Mouse (Mus musculus) lung, adult 2 months (tissue): Measurements from ENCODE around the gene Nup214. TPM values are rescaled to one million over a fixed set of nuclear protein-coding genes. Genes with fewer than 3 reads are reported as not detected.

ENCODE experiments used
- DNase-seq: peaks from one replicate; pipeline ENCODE4 v3.0.0; 2022
- H3K4me1 ChIP-seq: fragments of 200-500 bp; 2 replicates; pipeline ENCODE4 v1.6.1; 2011; ENCODE audit warnings: low read length; ENCODE audit not compliant: control insufficient read depth, insufficient read depth
- H3K4me3 ChIP-seq: fragments of 200-500 bp; replicated peaks from 2 replicates; pipeline ENCODE3; 2011; ENCODE audit warnings: low read depth, mild to moderate bottlenecking, control low read depth, low read length; ENCODE audit errors: extremely low read depth
- CTCF ChIP-seq: fragments of 200-500 bp; IDR thresholded peaks from 2 replicates; pipeline ENCODE4 v1.5.1; 2011; ENCODE audit warnings: mild to moderate bottlenecking, low read length, control low read depth; ENCODE audit not compliant: insufficient read depth
- POLR2A ChIP-seq: fragments of 200-500 bp; IDR thresholded peaks from 2 replicates; pipeline ENCODE4 v1.6.1; 2011; ENCODE audit warnings: low read depth, mild to moderate bottlenecking, control low read depth, low read length, borderline replicate concordance; ENCODE audit errors: extremely low read depth
- WGBS: fragments of 180-500 bp; shearing (Covaris S2); methylation state at CpG from one replicate; pipeline ENCODE4 v1.1.7; 2018; 5-methylcytosine and 5-hydroxymethylcytosine counted together
- polyA plus RNA-seq: library from polyadenylated mRNA; depleted of rRNA; stranded (reverse); fragments of >200 nt; gene quantifications from 2 replicates; pipeline ENCODE4 v1.2.3, GENCODE M21; 2012

Nup214 gene
- polyA plus RNA-seq, 1 experiment, result 35.1 TPM

GRCm38 (mm10) chr2:31997539-31997938 lies 23.3 kb downstream of the Nup214 start:
- Histone ChIP-seq H3K4me1 (peaks cover 3% of the 10 kb centered on the region; the same call in 1 of the 2 replicates), H3K4me3 (no peak overlapping the region)
- TF ChIP-seq CTCF, result no peak
- TF ChIP-seq POLR2A, result no peak
- 94% methylated on average over 5 of the region's 5 CpGs for WGBS
- no peak for DNase-seq

GRCm38 (mm10) chr2:31998443-31998842 lies 24.2 kb downstream of the Nup214 start:
- WGBS, result 53% methylated on average over 2 of the region's 2 CpGs
- peaks cover 3% of the 10 kb centered on the region; the same call in 1 of the 2 replicates for H3K4me1 ChIP-seq
- no peak for DNase-seq
- H3K4me3 ChIP-seq, result no peak overlapping the region
- TF ChIP-seq CTCF (no peak), POLR2A (no peak)

GRCm38 (mm10) chr2:32008311-32008710 lies 34.1 kb downstream of the Nup214 start:
- no peaks in the 10 kb centered on the region for H3K4me1 ChIP-seq
- DNase-seq, result no peak
- no peak for TF ChIP-seq POLR2A
- TF ChIP-seq CTCF, result no peak
- 70% methylated on average over 2 of the region's 2 CpGs for WGBS
- no peak overlapping the region for H3K4me3 ChIP-seq

- no peak overlapping the region for H3K4me3 ChIP-seq
- DNase-seq, result no peak
- H3K4me1 ChIP-seq, result no peaks in the 10 kb centered on the region
- 72% methylated on average over 11 of the region's 11 CpGs for WGBS
- TF ChIP-seq CTCF (no peak), POLR2A (no peak)
These were observed 34.5 kb downstream of the Nup214 start for GRCm38 (mm10) chr2:32008716-32009115.

- Histone ChIP-seq H3K4me1 (no peaks in the 10 kb centered on the region), H3K4me3 (no peak overlapping the region)
- WGBS, result 83% methylated on average over 4 of the region's 4 CpGs
- no peak for DNase-seq
- TF ChIP-seq POLR2A (no peak), CTCF (no peak)
These were observed 45.5 kb downstream of the Nup214 start for GRCm38 (mm10) chr2:32019704-32020103.

GRCm38 (mm10) chr2:32020229-32020628 lies 46.0 kb downstream of the Nup214 start:
- 92% methylated on average over 5 of the region's 5 CpGs for WGBS
- TF ChIP-seq CTCF, result no peak
- no peak for TF ChIP-seq POLR2A
- Histone ChIP-seq H3K4me3 (no peak overlapping the region), H3K4me1 (no peaks in the 10 kb centered on the region)
- no peak for DNase-seq

- WGBS, result 94% methylated on average over 4 of the region's 4 CpGs
- no peak for DNase-seq
- no peak overlapping the region for H3K4me3 ChIP-seq
- no peaks in the 10 kb centered on the region for H3K4me1 ChIP-seq
- TF ChIP-seq CTCF (no peak), POLR2A (no peak)
These were observed 50.1 kb downstream of the Nup214 start for GRCm38 (mm10) chr2:32024372-32024771.

- DNase-seq, result no peak
- TF ChIP-seq POLR2A (no peak), CTCF (no peak)
- H3K4me3 ChIP-seq, result no peak overlapping the region
- no peaks in the 10 kb centered on the region for H3K4me1 ChIP-seq
- WGBS, result 64% methylated on average over 3 of the region's 3 CpGs
These were observed 55.4 kb downstream of the Nup214 start for GRCm38 (mm10) chr2:32029636-32030035.

- no peaks in the 10 kb centered on the region for H3K4me1 ChIP-seq
- 84% methylated on average over 6 of the region's 6 CpGs for WGBS
- no peak for DNase-seq
These were observed 59.2 kb downstream of the Nup214 start for GRCm38 (mm10) chr2:32033436-32033835.

GRCm38 (mm10) chr2:32034206-32034605 lies 60.0 kb downstream of the Nup214 start:
- DNase-seq, result no peak
- no peak overlapping the region for H3K4me3 ChIP-seq
- TF ChIP-seq CTCF (no peak), POLR2A (no peak)
- no peaks in the 10 kb centered on the region for H3K4me1 ChIP-seq
- 91% methylated on average over 6 of the region's 6 CpGs for WGBS

More at GRCm38 (mm10) chr2:32033436-32033835, 59.2 kb downstream of the Nup214 start:
- H3K4me3 ChIP-seq, result no peak overlapping the region
- TF ChIP-seq POLR2A (no peak), CTCF (no peak)
